Mouse (Mus musculus) CD4-positive helper T cell, adult 2 months (primary cell): ENCODE data around the gene Hinfp.
"Not testable (repeated sequence)": the region's sequence is repeated elsewhere in the genome, so short reads cannot be mapped to it uniquely, and the experiment has no call there.

Experiments
- DNase-seq: peaks from one replicate; pipeline ENCODE4 v3.0.0-alpha.2; 2012; ENCODE audit warnings: low read depth, missing footprints, low spot score

Hinfp gene

GRCm38 (mm10) chr9:44332918-44333638 lies 27.6 kb upstream of the Hinfp start:
- DNase-seq, result no peak

GRCm38 (mm10) chr9:44330736-44331135 lies 25.3 kb upstream of the Hinfp start:
- DNase-seq, result no peak

DNA sequence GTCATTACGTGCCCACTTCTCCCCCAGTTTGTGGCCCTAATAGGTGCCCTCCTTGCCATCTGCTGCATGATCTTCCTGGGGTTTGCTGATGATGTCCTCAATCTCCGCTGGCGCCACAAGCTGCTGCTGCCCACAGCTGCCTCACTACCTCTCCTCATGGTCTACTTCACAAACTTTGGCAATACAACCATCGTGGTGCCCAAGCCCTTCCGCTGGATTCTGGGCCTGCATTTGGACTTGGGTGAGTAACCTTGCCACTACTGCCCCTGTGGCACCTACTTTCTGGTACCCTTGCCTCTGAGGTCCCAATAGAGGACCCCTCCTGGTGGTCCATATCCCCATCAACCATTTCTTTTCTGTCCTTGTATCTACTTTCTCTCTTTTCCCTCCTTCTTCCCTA lies 22.5 kb upstream of the Hinfp start:
- DNase-seq, result no peak

DNA sequence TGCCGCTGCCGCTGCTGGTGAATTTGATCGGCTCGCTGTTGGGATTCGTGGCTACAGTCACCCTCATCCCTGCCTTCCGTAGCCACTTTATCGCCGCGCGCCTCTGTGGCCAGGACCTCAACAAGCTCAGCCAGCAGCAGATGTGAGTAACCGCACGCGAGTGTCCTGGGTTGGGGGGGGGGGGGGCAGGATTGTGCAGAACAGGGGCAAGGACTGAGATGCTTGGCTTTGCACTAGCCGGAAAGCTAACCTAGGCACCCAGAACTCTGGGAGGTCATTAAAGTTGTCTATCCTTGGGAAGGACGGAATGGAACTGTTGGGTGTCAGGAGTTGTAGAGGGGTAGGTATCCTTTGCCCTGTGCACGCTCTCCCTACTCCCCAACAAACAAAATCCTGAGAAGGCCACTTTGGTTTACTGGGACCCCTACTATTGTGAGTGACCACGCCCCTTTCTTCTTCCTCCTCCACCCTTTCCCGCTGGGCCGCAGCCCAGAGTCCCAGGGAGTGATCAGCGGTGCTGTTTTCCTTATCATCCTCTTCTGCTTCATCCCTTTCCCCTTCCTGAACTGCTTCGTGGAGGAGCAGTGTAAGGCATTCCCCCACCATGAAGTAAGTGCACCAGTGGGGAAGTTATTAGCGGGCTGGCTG lies 21.7 kb upstream of the Hinfp start:
- no peak for DNase-seq

GRCm38 (mm10) chr9:44326371-44327063 lies 21.0 kb upstream of the Hinfp start:
- peak; percentile 86 for DNase-seq

GRCm38 (mm10) chr9:44325768-44326370 lies 20.4 kb upstream of the Hinfp start, which contains the start of gene Dpagt1:
Gene Dpagt1 (plus strand): TSS chr9:44326019.
- DNase-seq, result no peak

DNA sequence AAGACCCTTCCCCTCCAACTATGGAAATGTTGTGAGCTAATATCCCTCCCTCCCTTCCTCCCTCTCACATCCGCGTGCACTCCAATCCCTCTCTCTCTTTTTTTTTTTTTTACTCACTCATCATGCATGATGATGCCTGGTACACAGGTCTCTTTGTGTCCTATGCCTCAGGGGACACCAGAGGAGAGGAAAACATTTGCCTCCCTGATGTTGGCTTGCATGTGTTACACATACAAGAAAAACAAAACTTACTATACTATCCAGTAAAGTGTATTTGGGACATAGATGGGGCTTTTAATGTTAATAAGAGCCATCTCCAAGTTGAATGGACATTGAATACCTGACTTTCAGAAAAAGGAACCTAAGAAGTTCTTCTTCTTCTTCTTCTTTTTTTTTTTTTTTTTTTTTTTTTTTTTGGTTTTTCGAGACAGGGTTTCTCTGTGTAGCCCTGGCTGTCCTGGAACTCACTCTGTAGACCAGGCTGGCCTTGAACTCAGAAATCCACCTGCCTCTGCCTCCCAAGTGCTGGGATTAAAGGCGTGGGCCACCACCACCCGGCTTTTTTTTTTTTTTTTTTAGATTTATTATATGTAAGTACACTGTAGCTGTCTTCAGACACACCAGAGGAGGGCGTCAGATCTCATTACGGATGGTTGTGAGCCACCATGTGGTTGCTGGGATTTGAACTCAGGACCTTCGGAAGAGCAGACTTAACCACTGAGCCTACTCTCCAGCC lies 19.7 kb upstream of the Hinfp start:
- not testable (repeated sequence) for DNase-seq

GRCm38 (mm10) chr9:44324147-44324546 lies 18.7 kb upstream of the Hinfp start:
- peak; percentile 28 for DNase-seq

DNA sequence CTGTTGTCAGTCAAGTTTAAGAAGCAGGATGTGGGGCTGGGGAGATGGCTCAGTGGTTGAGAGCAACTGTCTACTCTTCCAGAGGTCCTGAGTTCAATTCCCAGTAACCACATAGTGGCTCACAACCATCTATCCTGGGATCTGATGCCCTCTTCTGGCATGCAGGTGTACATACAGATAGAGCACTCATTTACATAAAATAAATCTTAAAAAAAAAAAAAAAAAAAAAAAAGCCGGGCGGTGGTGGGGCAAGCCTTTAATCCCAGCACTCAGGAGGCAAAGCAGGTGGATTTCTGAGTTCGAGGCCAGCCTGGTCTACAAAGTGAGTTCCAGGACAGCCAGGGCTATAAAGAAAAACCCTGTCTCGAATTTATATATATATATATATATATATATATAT lies 18.2 kb upstream of the Hinfp start:
- not testable (repeated sequence) for DNase-seq

DNA sequence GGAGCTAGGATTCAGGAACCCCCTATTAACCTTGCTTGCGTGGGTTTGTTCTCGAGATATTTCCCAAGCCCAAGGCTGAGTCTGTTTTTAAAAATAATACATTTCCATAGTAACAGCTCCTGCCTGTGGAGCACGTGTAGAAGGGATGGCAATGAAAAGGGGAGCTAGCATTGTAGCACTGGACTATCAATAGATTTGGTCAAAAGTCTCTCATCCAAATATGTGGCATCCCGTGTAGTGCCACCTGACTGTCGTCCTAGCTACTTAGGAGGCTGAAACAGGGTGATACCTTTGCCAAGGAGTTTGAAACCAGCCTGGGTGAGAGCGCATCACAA lies 15.3 kb upstream of the Hinfp start:
- peak; percentile 20 for DNase-seq

- peak; percentile 90 for DNase-seq
These were observed 14.7 kb upstream of the Hinfp start, which contains the start of gene C2cd2l for GRCm38 (mm10) chr9:44319887-44320798. Gene C2cd2l (minus strand): TSS chr9:44320285.

DNA sequence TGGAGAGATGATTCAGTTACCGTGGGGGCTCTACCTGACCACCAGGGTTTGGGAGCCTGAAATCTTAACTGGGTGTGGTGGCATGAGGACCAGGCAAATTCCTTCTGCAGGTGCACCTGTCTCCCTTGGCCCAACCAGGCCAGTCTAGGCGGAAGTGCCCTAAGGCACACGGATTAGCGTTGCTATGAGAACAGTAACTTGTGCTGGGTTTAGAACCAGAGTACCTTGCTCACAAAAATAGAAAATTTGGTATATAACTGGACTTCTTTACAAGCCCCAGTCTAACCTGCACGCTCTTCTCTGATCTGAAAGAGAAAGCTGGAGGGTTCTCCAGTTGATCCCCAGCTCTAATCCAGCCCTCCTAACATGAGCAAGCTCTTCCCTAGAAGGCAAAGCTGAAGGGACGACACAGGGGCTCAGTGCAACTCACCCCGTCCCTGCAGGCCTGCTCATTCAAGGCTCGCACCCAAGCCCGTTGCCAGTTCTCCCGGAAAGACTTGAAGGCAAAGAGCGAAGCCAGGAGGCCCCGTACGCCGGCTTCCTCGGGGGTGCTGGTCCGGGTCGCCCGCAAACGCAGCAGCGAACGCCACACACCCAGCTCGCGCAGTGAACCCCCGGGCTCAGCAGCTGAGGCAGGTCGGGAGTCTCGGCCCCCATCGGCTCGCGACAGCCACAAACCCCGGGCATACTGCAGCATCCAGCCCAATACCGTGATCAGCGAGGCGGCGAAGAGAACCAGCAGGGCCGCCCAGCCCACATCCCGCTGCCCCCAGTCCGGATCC lies 13.8 kb upstream of the Hinfp start:
- peak; percentile 34 for DNase-seq

GRCm38 (mm10) chr9:44318826-44319095 lies 13.3 kb upstream of the Hinfp start:
- no peak for DNase-seq

- DNase-seq, result no peak
These were observed 12.8 kb upstream of the Hinfp start for GRCm38 (mm10) chr9:44318076-44318825.

DNA sequence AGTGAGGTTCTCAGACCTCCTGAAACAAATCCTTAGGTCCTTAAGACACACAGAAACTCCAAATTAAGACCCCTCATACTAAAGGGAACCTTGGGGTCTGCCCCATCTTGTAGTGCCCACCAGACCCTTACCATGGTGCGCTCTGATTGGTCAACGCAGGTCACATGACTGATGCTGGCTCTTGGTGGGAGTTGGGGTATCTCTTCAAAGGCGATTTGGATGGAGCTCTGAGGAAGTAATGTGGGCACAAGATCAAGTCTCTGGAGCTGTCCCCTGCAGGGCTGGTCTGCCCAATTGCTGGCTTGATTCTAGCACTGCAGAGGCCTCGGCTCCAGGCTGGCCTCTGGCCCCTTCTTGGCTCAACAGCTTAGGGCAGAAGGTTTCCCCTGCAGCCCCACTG lies 12.0 kb upstream of the Hinfp start:
- DNase-seq, result no peak

DNA sequence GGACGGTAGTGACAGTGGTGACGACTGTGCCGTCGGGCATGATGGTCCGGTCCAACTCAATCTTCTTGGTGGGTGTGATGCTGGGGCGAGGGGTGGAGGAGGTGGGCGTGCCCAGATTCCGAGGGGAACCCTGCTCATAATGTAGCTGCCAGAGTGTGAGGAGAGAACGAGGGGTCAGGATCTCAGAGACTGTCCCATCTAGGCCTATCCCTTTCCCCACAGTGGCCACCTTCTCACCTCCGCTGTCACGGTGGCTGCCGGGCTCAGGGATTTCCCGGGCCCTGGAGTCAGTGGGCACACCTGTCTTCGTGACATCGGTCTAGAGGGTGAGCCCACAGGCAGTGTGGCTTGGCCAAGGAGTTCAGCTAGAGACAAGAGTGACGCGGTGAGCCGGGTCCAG lies 9.4 kb upstream of the Hinfp start:
- DNase-seq, result no peak

DNA sequence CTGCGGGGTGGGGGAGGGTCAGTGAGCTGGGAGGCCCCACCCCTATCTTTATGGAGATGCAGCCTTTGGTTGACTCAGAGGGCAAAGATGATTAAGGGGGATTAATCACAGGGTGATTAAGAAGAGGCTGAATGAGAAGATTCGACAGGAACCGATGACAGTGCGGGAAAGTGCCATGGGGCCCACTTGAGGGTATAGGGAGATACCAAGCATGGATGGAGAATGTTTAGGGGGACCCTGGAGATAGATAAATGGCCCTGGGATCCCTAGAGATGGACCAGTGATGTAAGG lies 8.7 kb upstream of the Hinfp start:
- DNase-seq, result no peak

DNA sequence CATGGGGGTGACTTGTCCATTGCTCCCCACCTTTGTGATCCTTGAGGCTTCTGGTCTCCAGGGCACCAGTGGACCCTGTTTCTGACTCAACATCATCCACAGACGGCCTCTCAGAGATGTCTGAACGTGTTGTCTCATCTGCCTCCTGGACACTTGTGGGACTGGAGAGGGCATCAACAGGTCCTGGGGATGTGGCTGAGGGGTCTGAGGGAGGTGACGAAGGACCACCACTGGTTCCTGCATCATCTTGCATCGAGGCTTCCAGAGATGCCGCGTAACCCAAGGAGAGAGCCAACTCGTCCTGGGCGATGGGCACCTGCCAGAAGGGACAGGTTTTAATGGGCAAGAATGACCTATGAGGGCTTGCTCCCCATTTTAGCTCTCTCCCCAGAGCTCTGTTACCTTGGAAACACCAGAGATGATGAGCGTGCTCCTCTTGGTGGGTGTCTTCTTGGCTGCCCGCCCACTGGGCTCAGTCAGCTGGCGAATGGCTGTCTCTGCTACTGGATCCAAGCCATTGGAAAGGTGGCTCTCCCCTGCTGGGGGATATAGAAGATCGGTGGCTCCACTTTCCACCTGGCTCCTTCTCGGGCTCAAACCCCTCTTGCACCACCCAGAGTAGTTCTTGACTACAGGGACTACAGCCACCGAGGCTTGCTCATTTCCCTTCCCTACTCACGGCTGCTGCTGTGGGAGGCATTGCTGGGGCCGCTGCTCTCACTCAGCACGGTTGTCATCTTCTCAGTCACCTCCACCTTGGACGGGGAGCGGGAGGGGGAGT lies 8.2 kb upstream of the Hinfp start:
- no peak for DNase-seq
